Mouse (Mus musculus) neural tube, embryonic 11.5 days (tissue): ENCODE results near the gene Smim7. TPM values are rescaled to one million over a fixed set of nuclear protein-coding genes. Genes with fewer than 3 reads are reported as not detected.

Source experiments
- ATAC-seq: fragments of 200-750 bp; cut with Nextera tagmentation; 2 replicates; pipeline ENCODE4 v1.8.0; 2017; ENCODE audit warnings: moderate number of reproducible peaks, mild to moderate bottlenecking, moderate TSS enrichment, moderate library complexity; ENCODE audit not compliant: insufficient read depth, low FRiP score, low TSS enrichment
- DNase-seq: peaks from one replicate; pipeline ENCODE4 v3.0.0-alpha.2; 2015; ENCODE audit warnings: low spot score
- H3K27ac ChIP-seq: fragments of 300-500 bp; sonication (generic); 2 replicates; pipeline ENCODE4 v1.5.1; 2014; ENCODE audit warnings: low read depth, mild to moderate bottlenecking, low read length
- H3K27me3 ChIP-seq: fragments of 300-500 bp; sonication (generic); 2 replicates; pipeline ENCODE4 v1.6.1; 2014; ENCODE audit warnings: mild to moderate bottlenecking, low read length, mixed read lengths; ENCODE audit not compliant: control insufficient read depth, insufficient read depth
- H3K36me3 ChIP-seq: fragments of 300-500 bp; sonication (generic); 2 replicates; pipeline ENCODE4 v1.6.1; 2014; ENCODE audit warnings: mild to moderate bottlenecking, low read length, moderate library complexity, mixed read lengths; ENCODE audit not compliant: control insufficient read depth, insufficient read depth
- H3K4me1 ChIP-seq: fragments of 300-500 bp; sonication (generic); 2 replicates; pipeline ENCODE4 v1.6.1; 2014; ENCODE audit warnings: low read length, mixed read lengths; ENCODE audit not compliant: control insufficient read depth, insufficient read depth
- H3K4me2 ChIP-seq: fragments of 300-500 bp; sonication (generic); 2 replicates; pipeline ENCODE4 v1.6.1; 2014; ENCODE audit warnings: low read depth, mild to moderate bottlenecking, moderate library complexity
- H3K4me3 ChIP-seq: fragments of 300-500 bp; sonication (generic); 2 replicates; pipeline ENCODE4 v1.5.1; 2014; ENCODE audit warnings: low read depth, low read length
- H3K9ac ChIP-seq: fragments of 300-500 bp; sonication (generic); 2 replicates; pipeline ENCODE4 v1.6.1; 2014; ENCODE audit warnings: mild to moderate bottlenecking, low read length
- H3K9me3 ChIP-seq: fragments of 300-500 bp; sonication (generic); 2 replicates; pipeline ENCODE4 v1.6.1; 2016; ENCODE audit warnings: low read length; ENCODE audit not compliant: control insufficient read depth
- WGBS: fragments of 180-500 bp; shearing (Covaris S2); extraction: QIAGEN DNeasy Blood & Tissue Kit; methylation state at CpG from one replicate; pipeline ENCODE4 v1.1.7; 2014; 5-methylcytosine and 5-hydroxymethylcytosine counted together
- polyA plus RNA-seq: library from polyadenylated mRNA; unstranded; fragments of >200 nt; fragmentation: Nextera tagmentation; extraction: Ambion mirVana; gene quantifications from 2 replicates; pipeline ENCODE4 v1.2.1, GENCODE M21; 2014

Smim7 gene
- polyA plus RNA-seq: 124 and 125 TPM in 2 replicates

- peak within 1 kb of the TSS; percentile 98 for H3K4me2 ChIP-seq
- H3K9ac ChIP-seq: peak within 1 kb of the TSS; percentile 71
- ATAC-seq (peak; percentile 97), DNase-seq (peak; percentile 96)
- under 1% methylated on average over 52 of the region's 52 CpGs for WGBS
- no peaks in the 10 kb centered on the region for H3K27me3 ChIP-seq
- peaks cover 3% of the 10 kb centered on the region; the same call in 1 of the 2 replicates for H3K4me1 ChIP-seq
- H3K36me3 ChIP-seq: peaks cover 5% of the 10 kb centered on the region
- H3K27ac ChIP-seq: peak within 1 kb of the TSS; percentile 82
- no peaks in the 10 kb centered on the region for H3K9me3 ChIP-seq
- H3K4me3 ChIP-seq: peak within 1 kb of the TSS; percentile 68
Measured at GRCm38 (mm10) chr8:72570633-72571610, at the start of gene Smim7. Gene Smim7, minus strand, starts transcription at chr8:72571088.

DNA sequence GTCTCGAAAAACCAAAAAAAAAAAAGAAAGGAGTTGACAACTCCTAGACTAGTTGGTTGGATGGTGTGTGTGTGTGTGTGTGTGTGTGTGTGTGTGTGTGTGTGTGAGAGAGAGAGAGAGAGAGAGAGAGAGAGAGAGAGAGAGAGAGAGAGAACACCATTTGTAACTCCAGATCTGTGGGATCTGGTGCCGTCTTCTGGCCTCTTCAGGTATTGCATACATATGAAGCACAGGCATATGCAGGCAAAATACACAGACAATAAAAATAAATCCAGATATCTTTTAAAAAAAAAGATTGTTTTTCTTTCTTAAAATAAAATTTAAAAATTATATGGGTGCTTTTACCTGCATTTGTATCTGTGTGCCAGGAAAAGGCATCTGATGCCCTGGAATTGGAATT, 19.3 kb upstream of the Smim7 start:
- 65% methylated on average over 2 of the region's 2 CpGs for WGBS
- DNase-seq: no peak

DNA sequence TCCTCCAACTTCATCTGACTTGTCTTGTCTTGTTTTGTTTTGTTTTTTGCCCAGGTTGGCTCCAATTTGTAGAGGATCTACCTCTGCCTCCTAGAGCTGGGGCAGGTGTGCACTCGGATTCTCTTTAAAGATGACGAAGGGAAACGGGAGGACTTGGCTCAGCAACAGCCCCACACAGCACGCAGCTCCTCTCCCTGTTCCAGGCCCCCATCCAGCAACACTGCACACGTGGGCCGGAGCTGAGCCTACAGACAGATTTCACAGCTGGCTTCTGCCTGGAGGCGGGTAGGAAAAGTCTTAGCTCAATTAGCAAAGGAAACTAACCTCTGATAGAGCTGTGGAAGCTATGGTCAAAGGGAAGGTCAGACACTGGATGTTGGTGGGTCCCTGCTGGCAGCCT, 18.4 kb upstream of the Smim7 start:
- no peak overlapping the region for H3K27ac ChIP-seq
- no peak overlapping the region for H3K4me2 ChIP-seq
- H3K9me3 ChIP-seq: no peaks in the 10 kb centered on the region
- no peak overlapping the region for H3K9ac ChIP-seq
- H3K27me3 ChIP-seq: no peaks in the 10 kb centered on the region
- no peak overlapping the region for H3K4me3 ChIP-seq
- DNase-seq: no peak
- H3K4me1 ChIP-seq: no peaks in the 10 kb centered on the region
- ATAC-seq: no peak
- H3K36me3 ChIP-seq: no peaks in the 10 kb centered on the region
- 79% methylated on average over 7 of the region's 7 CpGs for WGBS

More for the DNA sequence above, 19.3 kb upstream of the Smim7 start:
- Histone ChIP-seq H3K27ac (no peak overlapping the region), H3K27me3 (no peaks in the 10 kb centered on the region), H3K4me3 (no peak overlapping the region), H3K36me3 (no peaks in the 10 kb centered on the region), H3K4me2 (no peak overlapping the region), H3K9ac (no peak overlapping the region), H3K4me1 (no peaks in the 10 kb centered on the region), H3K9me3 (no peaks in the 10 kb centered on the region)
- ATAC-seq: no peak

GRCm38 (mm10) chr8:72588865-72589264, 18.0 kb upstream of the Smim7 start:
- ATAC-seq (no peak), DNase-seq (no peak)
- Histone ChIP-seq H3K27ac (no peak overlapping the region), H3K9me3 (no peaks in the 10 kb centered on the region), H3K4me1 (no peaks in the 10 kb centered on the region), H3K9ac (no peak overlapping the region), H3K4me3 (no peak overlapping the region), H3K36me3 (no peaks in the 10 kb centered on the region), H3K27me3 (no peaks in the 10 kb centered on the region), H3K4me2 (no peak overlapping the region)
- WGBS: 86% methylated on average over 10 of the region's 10 CpGs

- Histone ChIP-seq H3K4me1 (no peaks in the 10 kb centered on the region), H3K9me3 (no peaks in the 10 kb centered on the region), H3K4me2 (no peak overlapping the region), H3K27me3 (no peaks in the 10 kb centered on the region), H3K9ac (no peak overlapping the region), H3K4me3 (no peak overlapping the region), H3K36me3 (no peaks in the 10 kb centered on the region), H3K27ac (no peak overlapping the region)
- 78% methylated on average over 6 of the region's 6 CpGs for WGBS
- DNase-seq (no peak), ATAC-seq (no peak)
Measured at GRCm38 (mm10) chr8:72587806-72588205, 16.9 kb upstream of the Smim7 start.

DNA sequence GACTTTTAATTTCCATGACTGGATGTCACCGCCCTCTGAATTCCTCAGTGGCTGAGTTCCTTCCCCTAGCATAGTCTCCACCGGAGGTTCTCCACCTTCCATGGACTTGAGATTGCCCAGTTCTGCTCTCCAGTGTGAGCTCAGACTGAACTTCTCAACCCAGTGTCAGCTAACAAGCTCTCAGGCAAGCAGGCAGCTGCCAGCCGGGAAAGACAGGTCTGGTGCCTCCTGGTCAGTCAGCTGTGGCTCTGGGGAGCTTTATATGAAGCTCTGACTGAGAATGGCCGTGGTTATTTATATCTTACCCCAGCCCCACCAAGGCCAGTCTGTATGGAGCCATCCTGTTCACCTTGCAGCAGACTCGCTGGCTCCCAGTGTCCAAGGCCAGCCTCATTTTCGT, 13.5 kb upstream of the Smim7 start:
- Histone ChIP-seq H3K4me3 (no peak overlapping the region), H3K4me2 (no peak overlapping the region), H3K27me3 (no peaks in the 10 kb centered on the region), H3K9ac (no peak overlapping the region), H3K4me1 (no peaks in the 10 kb centered on the region), H3K9me3 (no peaks in the 10 kb centered on the region), H3K36me3 (no peaks in the 10 kb centered on the region), H3K27ac (no peak overlapping the region)
- DNase-seq: no peak
- 84% methylated on average over 6 of the region's 6 CpGs for WGBS
- ATAC-seq: no peak

GRCm38 (mm10) chr8:72583056-72583771, 12.3 kb upstream of the Smim7 start:
- Histone ChIP-seq H3K9ac (no peak overlapping the region), H3K4me2 (no peak overlapping the region), H3K4me3 (no peak overlapping the region), H3K36me3 (no peaks in the 10 kb centered on the region), H3K27ac (no peak overlapping the region), H3K9me3 (no peaks in the 10 kb centered on the region), H3K4me1 (no peaks in the 10 kb centered on the region), H3K27me3 (no peaks in the 10 kb centered on the region)
- ATAC-seq (no peak), DNase-seq (no peak)
- WGBS: 83% methylated on average over 7 of the region's 7 CpGs

GRCm38 (mm10) chr8:72579374-72579773, 8.5 kb upstream of the Smim7 start:
- no peak overlapping the region for H3K9ac ChIP-seq
- H3K4me1 ChIP-seq: no peaks in the 10 kb centered on the region
- no peak overlapping the region for H3K4me2 ChIP-seq
- H3K36me3 ChIP-seq: no peaks in the 10 kb centered on the region
- ATAC-seq: no peak
- H3K9me3 ChIP-seq: no peaks in the 10 kb centered on the region
- no peaks in the 10 kb centered on the region for H3K27me3 ChIP-seq
- H3K4me3 ChIP-seq: no peak overlapping the region
- 70% methylated on average over 9 of the region's 9 CpGs for WGBS
- DNase-seq: no peak
- no peak overlapping the region for H3K27ac ChIP-seq
